Mouse (Mus musculus) kidney, embryonic 14.5 days (tissue): ENCODE results near the gene Fez2. TPM values are rescaled to one million over a fixed set of nuclear protein-coding genes. Genes with fewer than 3 reads are reported as not detected.
A peak's percentile ranks its signal among the peaks of the same experiment; 100 is the strongest.

Source experiments
- ATAC-seq: fragments of 200-750 bp; cut with Nextera tagmentation; 2 replicates; pipeline ENCODE4 v1.8.0; 2017; ENCODE audit warnings: moderate number of reproducible peaks, mild to moderate bottlenecking, moderate TSS enrichment, moderate library complexity; ENCODE audit not compliant: low FRiP score, low TSS enrichment
- H3K27ac ChIP-seq: fragments of 300-500 bp; sonication (generic); 2 replicates; pipeline ENCODE4 v1.5.1; 2014; ENCODE audit warnings: low read depth, mild to moderate bottlenecking, low read length, moderate library complexity, mixed read lengths
- H3K27me3 ChIP-seq: fragments of 300-500 bp; sonication (generic); 2 replicates; pipeline ENCODE4 v1.6.1; 2014; ENCODE audit warnings: mild to moderate bottlenecking, low read length; ENCODE audit not compliant: control insufficient read depth, insufficient read depth
- H3K36me3 ChIP-seq: fragments of 300-500 bp; sonication (generic); 2 replicates; pipeline ENCODE4 v1.6.1; 2014; ENCODE audit warnings: low read length, mixed read lengths; ENCODE audit not compliant: control insufficient read depth, insufficient read depth
- H3K4me1 ChIP-seq: fragments of 300-500 bp; sonication (generic); 2 replicates; pipeline ENCODE4 v1.6.1; 2014; ENCODE audit warnings: low read length, mixed read lengths; ENCODE audit not compliant: control insufficient read depth, insufficient read depth
- H3K4me2 ChIP-seq: fragments of 300-500 bp; sonication (generic); replicated peaks from 2 replicates; pipeline ENCODE4 v1.6.1; 2014; ENCODE audit warnings: low read depth, mild to moderate bottlenecking, low read length
- H3K4me3 ChIP-seq: fragments of 300-500 bp; sonication (generic); 2 replicates; pipeline ENCODE4 v1.5.1; 2014; ENCODE audit warnings: mild to moderate bottlenecking, low read length
- H3K9ac ChIP-seq: fragments of 300-500 bp; sonication (generic); 2 replicates; pipeline ENCODE4 v1.6.1; 2014; ENCODE audit warnings: low read depth, mild to moderate bottlenecking, low read length, moderate library complexity
- H3K9me3 ChIP-seq: fragments of 300-500 bp; sonication (generic); 2 replicates; pipeline ENCODE4 v1.6.1; 2016; ENCODE audit warnings: low read length; ENCODE audit not compliant: control insufficient read depth
- WGBS: fragments of 180-500 bp; shearing (Covaris S2); extraction: QIAGEN DNeasy Blood & Tissue Kit; methylation state at CpG from one replicate; pipeline ENCODE4 v1.1.7; 2014; 5-methylcytosine and 5-hydroxymethylcytosine counted together
- polyA plus RNA-seq: library from polyadenylated mRNA; unstranded; fragments of >200 nt; fragmentation: Nextera tagmentation; extraction: Ambion mirVana; gene quantifications from 2 replicates; pipeline ENCODE4 v1.2.1, GENCODE M21; 2014

The Fez2 gene
- 30.8 and 42.0 TPM in 2 replicates for polyA plus RNA-seq

DNA sequence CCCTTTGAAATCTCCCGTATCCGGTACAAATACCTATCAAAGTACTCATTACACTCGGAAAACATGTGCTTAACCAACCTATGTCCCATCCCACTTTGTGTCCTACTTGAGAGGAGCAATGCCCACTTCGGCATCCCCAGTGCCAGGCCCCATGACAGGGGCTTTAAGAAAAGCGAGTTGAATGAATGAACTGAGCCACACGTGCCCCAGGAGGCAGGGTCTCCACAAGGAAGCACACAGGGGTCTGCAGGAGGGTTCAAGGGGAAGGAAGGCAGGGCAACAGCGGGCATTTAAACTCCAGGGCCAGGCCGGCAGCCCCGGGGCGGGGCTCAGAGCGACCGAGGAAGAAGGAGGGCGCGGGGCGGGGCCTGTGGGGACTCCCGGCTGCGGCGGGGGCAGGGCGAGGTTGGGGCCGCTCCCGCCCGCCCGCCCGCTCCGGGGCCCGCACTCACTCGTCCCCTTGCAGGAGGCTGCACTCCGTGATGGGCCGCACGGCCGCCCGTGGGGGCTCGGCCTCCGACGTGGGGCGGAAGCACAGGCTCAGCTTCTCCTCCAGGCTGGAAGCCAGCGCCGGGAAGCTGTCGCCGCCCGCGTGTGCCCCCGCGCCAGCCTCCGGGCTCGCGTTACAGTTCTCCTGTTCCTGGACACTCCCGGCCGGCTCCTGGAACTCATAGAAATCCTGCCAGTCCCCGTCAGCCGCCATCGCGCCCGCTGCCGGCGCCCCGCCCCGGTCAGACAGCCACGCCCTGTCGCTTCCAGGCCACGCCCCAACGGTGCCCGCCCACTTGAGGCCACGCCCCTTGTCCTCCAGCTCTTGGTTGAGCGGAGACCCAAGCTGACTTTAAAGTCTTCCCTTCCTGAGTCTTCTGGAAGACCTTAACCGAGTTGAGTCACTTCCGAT, at the start of gene Fez2:
Fez2 (minus strand) TSS at position 772 of the 901 bp plus-strand sequence.
- Histone ChIP-seq H3K4me3 (peak within 1 kb of the TSS; percentile 81), H3K4me2 (peak within 1 kb of the TSS; percentile 68), H3K36me3 (no peaks in the 10 kb centered on the region), H3K4me1 (peaks cover 5% of the 10 kb centered on the region; the same call in 1 of the 2 replicates), H3K9ac (peak within 1 kb of the TSS; percentile 86), H3K27me3 (no peaks in the 10 kb centered on the region), H3K27ac (peak within 1 kb of the TSS; percentile 94), H3K9me3 (no peaks in the 10 kb centered on the region)
- WGBS, result 1% methylated on average over 40 of the region's 67 CpGs
- ATAC-seq, result peak; percentile 97

DNA sequence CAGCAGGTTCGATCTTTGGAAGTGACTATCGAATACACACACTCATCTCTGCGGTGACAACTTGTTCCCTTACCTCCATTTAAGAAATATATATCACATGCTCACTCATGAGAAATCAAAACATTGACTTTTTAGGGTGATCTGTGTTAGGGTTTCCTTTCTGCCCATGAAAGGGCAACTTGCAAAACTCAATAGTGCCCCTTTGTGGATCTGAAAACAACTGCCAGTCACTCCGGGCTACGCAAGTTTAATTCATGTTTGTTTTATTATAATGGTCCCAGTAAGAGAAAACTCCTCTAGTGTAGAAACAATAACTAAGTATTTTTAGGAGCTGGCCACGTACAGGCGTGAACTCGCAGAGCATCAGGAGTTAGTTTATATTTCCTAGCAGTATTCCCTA, 47.5 kb upstream of the Fez2 start:
- no peaks in the 10 kb centered on the region for H3K27me3 ChIP-seq
- H3K4me3 ChIP-seq, result no peak overlapping the region
- no peaks in the 10 kb centered on the region for H3K4me1 ChIP-seq
- no peaks in the 10 kb centered on the region for H3K9me3 ChIP-seq
- H3K9ac ChIP-seq, result no peak overlapping the region
- 84% methylated on average over 8 of the region's 8 CpGs for WGBS
- no peaks in the 10 kb centered on the region for H3K36me3 ChIP-seq
- no peak for ATAC-seq
- no peak overlapping the region for H3K27ac ChIP-seq
- H3K4me2 ChIP-seq, result no peak overlapping the region

DNA sequence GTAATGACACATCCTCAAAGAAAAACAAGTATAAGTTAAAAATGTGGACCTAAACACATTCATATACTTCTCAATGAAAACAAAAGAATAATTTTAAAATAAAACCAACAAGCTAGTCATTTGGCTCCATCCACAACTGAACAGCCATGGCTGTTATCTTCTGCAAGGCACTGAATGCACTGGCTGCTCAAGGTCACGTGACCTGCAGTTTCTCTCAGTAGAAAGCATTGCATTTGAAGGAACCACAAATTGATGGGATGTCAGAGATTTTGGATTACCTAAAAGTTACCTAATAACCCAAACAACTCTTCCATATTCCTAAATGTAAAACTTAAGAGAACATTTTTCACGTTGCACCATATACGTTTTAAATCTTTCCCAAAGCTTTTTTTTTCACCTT, 47.1 kb upstream of the Fez2 start:
- no peak overlapping the region for H3K4me2 ChIP-seq
- no peak overlapping the region for H3K9ac ChIP-seq
- H3K27ac ChIP-seq, result no peak overlapping the region
- H3K27me3 ChIP-seq, result no peaks in the 10 kb centered on the region
- no peak for ATAC-seq
- no peaks in the 10 kb centered on the region for H3K9me3 ChIP-seq
- no peaks in the 10 kb centered on the region for H3K4me1 ChIP-seq
- WGBS, result 82% methylated on average over 3 of the region's 3 CpGs
- no peaks in the 10 kb centered on the region for H3K36me3 ChIP-seq
- no peak overlapping the region for H3K4me3 ChIP-seq

DNA sequence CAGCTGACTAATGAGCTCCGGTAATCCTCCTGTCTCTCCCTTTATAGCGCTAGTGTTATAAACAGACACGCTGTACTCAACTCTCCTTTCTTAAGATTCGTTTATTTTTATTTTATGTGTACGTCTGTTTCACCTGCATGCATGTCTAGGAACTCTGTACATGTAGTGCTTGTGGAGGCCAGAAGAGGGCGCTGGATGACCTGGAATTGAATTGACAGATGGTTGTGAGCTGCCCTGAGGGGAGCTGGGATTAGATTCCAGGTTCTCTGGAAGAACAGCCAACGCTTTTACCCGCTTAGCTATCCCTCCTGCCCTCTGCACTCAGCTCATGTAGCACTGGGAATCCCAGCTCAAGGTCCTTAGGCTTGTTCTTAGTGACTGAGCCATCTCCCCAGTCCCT, 42.2 kb upstream of the Fez2 start:
- H3K4me3 ChIP-seq, result no peak overlapping the region
- no peak for ATAC-seq
- no peaks in the 10 kb centered on the region for H3K9me3 ChIP-seq
- WGBS, result 81% methylated on average over 8 of the region's 8 CpGs
- no peak overlapping the region for H3K9ac ChIP-seq
- H3K27me3 ChIP-seq, result no peaks in the 10 kb centered on the region
- no peaks in the 10 kb centered on the region for H3K36me3 ChIP-seq
- no peak overlapping the region for H3K27ac ChIP-seq
- H3K4me2 ChIP-seq, result no peak overlapping the region
- H3K4me1 ChIP-seq, result no peaks in the 10 kb centered on the region

- H3K4me2 ChIP-seq, result no peak overlapping the region
- H3K27me3 ChIP-seq, result no peaks in the 10 kb centered on the region
- 69% methylated on average over 9 of the region's 9 CpGs for WGBS
- no peaks in the 10 kb centered on the region for H3K36me3 ChIP-seq
- H3K4me1 ChIP-seq, result no peaks in the 10 kb centered on the region
- ATAC-seq, result no peak
- no peak overlapping the region for H3K4me3 ChIP-seq
- H3K9ac ChIP-seq, result no peak overlapping the region
- H3K27ac ChIP-seq, result no peak overlapping the region
- H3K9me3 ChIP-seq, result no peaks in the 10 kb centered on the region
Observed at GRCm38 (mm10) chr17:78455556-78455955, 37.6 kb upstream of the Fez2 start.

DNA sequence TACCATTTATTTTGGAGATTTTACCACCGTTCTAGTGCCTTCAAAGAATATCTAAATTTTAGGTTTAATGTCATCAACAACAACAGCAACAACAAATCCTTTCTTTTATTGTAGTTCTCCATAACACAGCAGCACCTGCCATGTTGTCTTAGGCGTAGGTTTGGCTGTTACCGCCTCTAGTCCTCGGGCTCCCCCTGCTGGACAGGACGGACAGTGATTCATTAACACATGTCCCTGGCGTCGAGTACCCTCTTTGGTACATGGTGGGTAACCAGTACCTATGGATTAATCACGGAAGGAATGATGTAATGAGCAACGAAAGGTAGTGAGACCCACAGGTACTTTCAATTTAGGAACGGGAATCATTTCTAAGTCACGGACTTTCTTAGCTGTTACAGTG, 37.2 kb upstream of the Fez2 start:
- ATAC-seq, result peak; percentile 48; the same call in 1 of the 2 replicates
- Histone ChIP-seq H3K27ac (no peak overlapping the region), H3K9me3 (no peaks in the 10 kb centered on the region), H3K36me3 (no peaks in the 10 kb centered on the region), H3K27me3 (no peaks in the 10 kb centered on the region), H3K4me3 (no peak overlapping the region), H3K4me1 (no peaks in the 10 kb centered on the region), H3K9ac (no peak overlapping the region), H3K4me2 (no peak overlapping the region)
- WGBS, result 40% methylated on average over 11 of the region's 11 CpGs

GRCm38 (mm10) chr17:78454189-78454977, 36.4 kb upstream of the Fez2 start:
- Histone ChIP-seq H3K9me3 (no peaks in the 10 kb centered on the region), H3K36me3 (no peaks in the 10 kb centered on the region), H3K4me1 (0 out of 2 replicates have a peak, but pooled peaks cover 6% of the 10 kb centered on the region), H3K4me3 (no peak overlapping the region), H3K4me2 (no peak overlapping the region), H3K27ac (no peak overlapping the region), H3K9ac (no peak overlapping the region), H3K27me3 (no peaks in the 10 kb centered on the region)
- ATAC-seq, result no peak; the same call in 1 of the 2 replicates
- WGBS, result 68% methylated on average over 21 of the region's 21 CpGs

DNA sequence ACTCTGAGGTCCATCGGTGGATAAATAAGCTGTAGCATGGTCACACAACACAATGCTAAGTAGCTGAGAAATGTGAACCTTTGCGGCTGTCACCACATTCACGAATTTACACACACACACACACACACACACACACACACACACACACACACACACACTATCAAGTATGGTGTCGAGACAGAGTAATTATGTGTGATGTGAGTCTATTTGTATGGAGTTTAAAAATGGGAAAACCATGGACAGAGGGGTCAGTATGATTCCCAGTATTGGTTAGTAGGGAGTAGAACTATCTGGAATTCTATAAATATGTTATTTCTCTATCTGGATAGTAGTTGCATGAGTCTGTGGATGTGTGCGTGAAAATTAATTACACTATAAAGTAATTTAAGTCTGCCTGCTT, 35.6 kb upstream of the Fez2 start:
- Histone ChIP-seq H3K27me3 (no peaks in the 10 kb centered on the region), H3K36me3 (no peaks in the 10 kb centered on the region), H3K9ac (no peak overlapping the region), H3K4me1 (0 out of 2 replicates have a peak, but pooled peaks cover 8% of the 10 kb centered on the region), H3K27ac (no peak overlapping the region), H3K4me2 (no peak overlapping the region), H3K9me3 (no peaks in the 10 kb centered on the region), H3K4me3 (no peak overlapping the region)
- no peak for ATAC-seq
- 90% methylated on average over 5 of the region's 5 CpGs for WGBS

DNA sequence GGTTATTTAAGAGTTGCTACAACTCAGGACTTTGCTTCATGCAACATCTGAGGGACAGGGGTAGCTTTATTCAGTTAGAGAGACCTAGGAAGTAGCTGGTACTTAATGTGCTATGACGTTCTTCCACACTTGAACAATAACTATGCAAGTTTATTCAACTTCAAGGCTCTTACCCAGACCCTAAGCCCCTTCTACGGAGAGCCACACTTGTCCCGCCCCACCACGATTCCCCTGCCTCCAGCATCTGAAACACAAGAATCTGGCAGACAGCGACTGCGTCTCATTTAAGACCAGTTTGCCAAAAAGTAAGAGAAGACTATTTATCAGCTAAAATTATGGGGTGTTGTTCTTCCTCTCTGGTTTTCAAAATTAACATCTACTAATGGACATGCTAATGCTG, 33.9 kb upstream of the Fez2 start:
- Histone ChIP-seq H3K4me3 (no peak overlapping the region), H3K4me1 (0 out of 2 replicates have a peak, but pooled peaks cover 8% of the 10 kb centered on the region), H3K27ac (no peak overlapping the region), H3K9me3 (no peaks in the 10 kb centered on the region), H3K4me2 (no peak overlapping the region), H3K27me3 (no peaks in the 10 kb centered on the region), H3K9ac (no peak overlapping the region), H3K36me3 (no peaks in the 10 kb centered on the region)
- 81% methylated on average over 6 of the region's 6 CpGs for WGBS
- ATAC-seq, result no peak
